Mouse (Mus musculus) heart, embryonic 10.5 days (tissue): ENCODE data around the gene Mum1. TPM values are rescaled to one million over a fixed set of nuclear protein-coding genes. Genes with fewer than 3 reads are reported as not detected.
"Not testable (repeated sequence)": the region's sequence is repeated elsewhere in the genome, so short reads cannot be mapped to it uniquely, and the experiment has no call there.

ENCODE experiments used
- DNase-seq: peaks from one replicate; pipeline ENCODE4 v3.0.0-alpha.2; 2017; ENCODE audit warnings: low spot score
- H3K27ac ChIP-seq: fragments of 300-500 bp; sonication (generic); 2 replicates; pipeline ENCODE4 v1.5.1; 2016; ENCODE audit warnings: mild to moderate bottlenecking
- H3K27me3 ChIP-seq: fragments of 300-500 bp; sonication (generic); 2 replicates; pipeline ENCODE4 v1.6.1; 2016; ENCODE audit warnings: mild to moderate bottlenecking; ENCODE audit not compliant: poor library complexity, insufficient read depth, severe bottlenecking
- H3K36me3 ChIP-seq: fragments of 300-500 bp; sonication (generic); 2 replicates; pipeline ENCODE4 v1.6.1; 2016; ENCODE audit warnings: mild to moderate bottlenecking, moderate library complexity
- H3K4me1 ChIP-seq: fragments of 300-500 bp; sonication (generic); 2 replicates; pipeline ENCODE4 v1.6.1; 2016; ENCODE audit warnings: mild to moderate bottlenecking
- H3K4me3 ChIP-seq: fragments of 300-500 bp; sonication (generic); 2 replicates; pipeline ENCODE4 v1.5.1; 2016; ENCODE audit warnings: mild to moderate bottlenecking, moderate library complexity
- H3K9me3 ChIP-seq: fragments of 300-500 bp; sonication (generic); 2 replicates; pipeline ENCODE4 v1.6.1; 2016; ENCODE audit warnings: mild to moderate bottlenecking, moderate library complexity
- WGBS: fragments of 180-500 bp; shearing (Covaris S2); methylation state at CpG from one replicate; pipeline ENCODE4 v1.1.7; 2016; 5-methylcytosine and 5-hydroxymethylcytosine counted together
- polyA plus RNA-seq: library from polyadenylated mRNA; unstranded; fragments of >200 nt; fragmentation: Nextera tagmentation; extraction: Ambion mirVana; gene quantifications from 2 replicates; pipeline ENCODE4 v1.2.1, GENCODE M21; 2016

Gene Mum1
- polyA plus RNA-seq, 1 experiment from 2014 or later, result 76.5 TPM

DNA sequence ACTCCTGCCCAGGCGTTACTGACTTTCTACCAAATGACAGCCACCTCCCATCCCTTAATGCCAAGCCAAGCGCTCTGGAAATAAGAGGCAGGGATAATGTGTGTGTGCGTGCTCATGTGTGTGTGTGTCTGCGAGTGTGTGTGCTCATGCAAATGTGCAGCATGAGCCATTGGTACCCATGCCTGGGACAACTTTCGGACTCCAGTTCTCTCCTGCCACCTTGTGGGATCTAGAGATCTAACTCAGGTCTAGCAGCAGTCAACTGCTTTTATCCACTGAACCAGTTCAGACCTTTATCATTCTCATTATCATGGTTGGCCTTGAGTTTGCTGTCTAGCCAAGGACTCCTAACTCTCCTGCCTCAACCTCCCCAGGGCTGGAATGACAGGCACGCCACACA, 21.6 kb downstream of the Mum1 start:
- Histone ChIP-seq H3K36me3 (peaks cover 29% of the 10 kb centered on the region), H3K9me3 (no peaks in the 10 kb centered on the region), H3K27ac (no peak overlapping the region), H3K4me1 (peaks cover 34% of the 10 kb centered on the region), H3K27me3 (no peaks in the 10 kb centered on the region), H3K4me3 (no peak overlapping the region)
- DNase-seq, result no peak
- 55% methylated on average over 6 of the region's 6 CpGs for WGBS

DNA sequence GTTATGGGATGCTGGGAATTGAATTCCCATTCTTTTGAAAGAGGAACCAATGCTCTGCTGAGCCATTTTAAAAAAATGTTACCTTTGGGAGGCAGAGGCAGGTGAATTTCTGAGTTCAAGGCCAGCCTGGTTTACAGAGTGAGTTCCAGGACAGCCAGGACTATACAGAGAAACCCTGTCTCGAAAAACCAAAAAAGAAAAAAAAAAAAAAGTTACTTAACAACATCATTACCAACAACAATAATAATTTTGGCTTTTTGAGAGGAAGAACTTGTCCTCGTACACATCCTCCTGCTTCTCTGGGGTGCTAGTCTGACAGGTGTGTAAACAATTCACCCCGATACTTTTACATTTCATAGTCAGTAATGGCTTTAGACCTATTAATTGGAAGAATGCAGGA, 22.2 kb downstream of the Mum1 start:
- not testable (repeated sequence) for H3K27me3 ChIP-seq, H3K9me3 ChIP-seq, H3K27ac ChIP-seq, DNase-seq
- peaks cover 33% of the 10 kb centered on the region for H3K4me1 ChIP-seq
- WGBS, result 56% methylated on average over 3 of the region's 3 CpGs
- H3K4me3 ChIP-seq, result peak overlapping the region; percentile 87
- peaks cover 28% of the 10 kb centered on the region for H3K36me3 ChIP-seq

DNA sequence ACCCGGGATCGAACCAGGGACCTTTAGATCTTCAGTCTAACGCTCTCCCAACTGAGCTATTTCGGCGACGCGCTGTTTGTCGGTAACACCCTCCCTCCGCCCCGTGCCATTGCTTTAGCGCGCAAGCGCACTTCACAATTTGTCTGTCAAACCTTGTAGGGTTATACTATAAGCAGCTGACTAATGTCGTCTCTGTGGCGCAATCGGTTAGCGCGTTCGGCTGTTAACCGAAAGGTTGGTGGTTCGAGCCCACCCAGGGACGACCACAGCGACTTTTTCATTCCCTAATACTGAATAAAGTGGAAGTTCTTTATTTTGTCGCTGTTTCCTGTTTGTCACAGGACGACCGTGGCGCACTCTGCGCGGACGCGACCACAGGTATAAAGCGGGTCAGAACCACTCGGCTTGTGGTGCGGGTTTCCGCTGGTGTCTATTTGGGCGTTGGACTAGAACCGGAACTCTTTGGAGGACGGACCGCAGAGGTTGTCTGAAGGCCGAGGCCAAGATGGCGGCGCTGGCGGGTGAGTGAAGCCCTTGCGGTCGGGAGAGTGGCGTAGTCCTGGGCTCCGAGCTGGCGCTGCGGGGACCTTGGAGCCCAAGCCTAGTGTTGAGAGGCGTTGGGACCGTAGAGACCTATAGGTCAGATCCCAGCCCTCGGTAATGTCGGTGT, 22.9 kb downstream of the Mum1 start, which contains the start of gene Ndufs7:
Gene Ndufs7 (plus strand): TSS at position 151 of the 670 bp plus-strand sequence.
- H3K27ac ChIP-seq, result peak within 1 kb of the TSS; percentile 96
- peak within 1 kb of the TSS; percentile 87 for H3K4me3 ChIP-seq
- peaks cover 33% of the 10 kb centered on the region for H3K4me1 ChIP-seq
- no peaks in the 10 kb centered on the region for H3K9me3 ChIP-seq
- no peaks in the 10 kb centered on the region for H3K27me3 ChIP-seq
- under 1% methylated on average over 53 of the region's 53 CpGs for WGBS
- DNase-seq, result peak; percentile 96
- H3K36me3 ChIP-seq, result peaks cover 28% of the 10 kb centered on the region

DNA sequence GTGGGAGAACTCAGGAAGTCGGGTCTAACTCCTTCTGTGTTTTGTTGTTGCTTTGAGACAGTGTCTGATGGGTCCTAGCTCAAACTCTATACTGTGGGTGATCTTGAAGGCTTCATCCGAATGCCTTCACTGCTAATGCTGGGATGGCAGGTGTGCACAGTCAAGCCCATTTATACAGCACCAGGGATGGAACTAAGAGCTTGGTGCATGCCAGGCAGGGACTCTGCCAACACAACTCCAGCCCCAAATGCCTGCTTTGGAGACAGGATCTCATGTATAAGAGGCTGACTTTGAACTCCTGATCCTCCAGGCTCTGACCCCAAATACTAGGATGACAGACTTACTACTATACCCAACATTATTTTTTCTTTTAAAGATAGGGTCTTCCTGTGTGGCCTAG, 23.8 kb downstream of the Mum1 start:
- Histone ChIP-seq H3K36me3 (peaks cover 31% of the 10 kb centered on the region), H3K4me1 (peaks cover 33% of the 10 kb centered on the region), H3K27me3 (no peaks in the 10 kb centered on the region), H3K27ac (peak overlapping the region; percentile 96), H3K9me3 (no peaks in the 10 kb centered on the region), H3K4me3 (peak overlapping the region; percentile 87)
- 37% methylated on average over 2 of the region's 2 CpGs for WGBS
- no peak for DNase-seq

DNA sequence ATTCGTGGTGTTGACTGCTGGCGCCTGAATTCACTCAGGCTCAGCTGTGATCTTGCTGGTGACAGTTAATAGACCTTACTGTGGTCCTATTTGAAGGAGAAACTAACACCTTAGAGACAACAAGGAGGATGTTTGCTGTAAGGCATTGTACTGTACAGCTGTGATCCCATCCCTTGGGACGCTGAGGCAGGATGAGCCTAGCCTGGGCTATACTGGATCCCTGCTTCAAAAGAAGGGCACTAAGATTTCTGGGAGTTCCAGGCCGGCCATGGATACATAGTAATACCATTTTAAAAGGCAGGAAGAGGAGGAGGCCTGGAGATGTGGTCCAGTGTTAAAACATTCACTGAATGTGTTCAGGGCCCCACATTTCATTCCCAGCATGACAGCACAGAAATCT, 24.3 kb downstream of the Mum1 start:
- no peaks in the 10 kb centered on the region for H3K27me3 ChIP-seq
- peaks cover 28% of the 10 kb centered on the region for H3K4me1 ChIP-seq
- peaks cover 36% of the 10 kb centered on the region for H3K36me3 ChIP-seq
- H3K4me3 ChIP-seq, result peak overlapping the region; percentile 87; the same call in 1 of the 2 replicates
- WGBS, result 86% methylated on average over 4 of the region's 4 CpGs
- H3K27ac ChIP-seq, result 0 out of 2 replicates have a peak overlapping the region, but pooled peaks have one; percentile 0
- DNase-seq, result no peak
- no peaks in the 10 kb centered on the region for H3K9me3 ChIP-seq

DNA sequence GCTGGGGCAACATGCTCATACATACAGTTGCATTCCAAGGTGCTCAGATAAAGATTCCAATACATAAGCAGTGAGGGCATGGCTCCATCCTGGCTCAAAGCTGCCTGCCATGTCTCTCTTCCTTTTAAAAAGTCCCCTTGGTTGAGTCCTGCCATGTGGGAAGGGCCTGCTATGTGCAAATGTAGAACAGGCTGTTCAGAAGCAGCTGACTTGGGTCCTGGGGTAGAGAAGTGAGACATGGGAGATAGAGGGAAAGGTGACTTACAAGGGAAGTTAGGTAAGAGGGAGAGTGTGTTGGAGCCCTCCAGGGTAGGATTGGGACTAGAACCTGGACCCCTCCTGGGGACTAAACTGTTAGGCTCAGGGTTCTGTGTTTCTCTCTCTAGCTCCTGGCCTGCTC, 25.8 kb downstream of the Mum1 start:
- no peaks in the 10 kb centered on the region for H3K9me3 ChIP-seq
- no peaks in the 10 kb centered on the region for H3K27me3 ChIP-seq
- H3K36me3 ChIP-seq, result peaks cover 50% of the 10 kb centered on the region
- H3K4me3 ChIP-seq, result no peak overlapping the region
- peaks cover 29% of the 10 kb centered on the region for H3K4me1 ChIP-seq
- DNase-seq, result no peak
- H3K27ac ChIP-seq, result no peak overlapping the region

DNA sequence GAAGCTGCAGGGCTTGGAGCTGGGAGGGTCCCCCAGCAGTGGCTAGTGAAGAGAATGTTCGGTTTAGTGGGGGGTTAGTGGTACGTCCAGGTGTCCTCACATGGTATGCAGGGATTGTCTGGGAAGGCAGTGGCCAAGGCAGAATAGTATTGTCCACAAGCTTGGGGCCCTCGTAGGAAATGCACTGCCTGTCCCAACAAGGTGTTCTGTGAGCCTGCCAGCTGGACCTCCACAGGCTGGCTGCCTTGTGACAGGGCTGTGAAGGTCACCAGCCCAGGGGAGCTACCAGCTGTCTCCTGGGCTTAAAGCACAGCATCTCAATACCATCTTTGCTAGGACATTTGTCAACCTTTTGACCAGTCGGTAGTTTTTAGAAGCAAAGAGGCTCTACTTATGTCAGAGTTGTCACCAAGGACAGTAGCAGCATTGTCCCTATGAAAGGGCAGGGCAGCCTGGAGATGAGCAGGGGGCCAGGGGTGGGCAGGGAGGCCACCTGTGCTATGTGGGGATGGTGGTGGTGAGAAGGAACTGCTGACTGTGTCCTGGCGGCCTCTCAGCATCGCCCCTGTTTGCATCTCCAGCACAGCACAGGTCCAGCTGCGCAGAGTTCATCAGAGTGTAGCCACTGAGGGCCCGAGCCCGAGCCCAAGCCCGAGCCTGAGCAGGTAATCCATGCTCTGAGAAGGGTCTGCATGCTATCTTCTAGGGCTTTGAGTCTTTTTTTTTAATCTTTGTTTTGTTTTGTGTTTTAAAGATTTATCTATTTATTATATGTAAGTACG, 26.4 kb downstream of the Mum1 start:
- 89% methylated on average over 11 of the region's 11 CpGs for WGBS
- H3K27ac ChIP-seq, result no peak overlapping the region

DNA sequence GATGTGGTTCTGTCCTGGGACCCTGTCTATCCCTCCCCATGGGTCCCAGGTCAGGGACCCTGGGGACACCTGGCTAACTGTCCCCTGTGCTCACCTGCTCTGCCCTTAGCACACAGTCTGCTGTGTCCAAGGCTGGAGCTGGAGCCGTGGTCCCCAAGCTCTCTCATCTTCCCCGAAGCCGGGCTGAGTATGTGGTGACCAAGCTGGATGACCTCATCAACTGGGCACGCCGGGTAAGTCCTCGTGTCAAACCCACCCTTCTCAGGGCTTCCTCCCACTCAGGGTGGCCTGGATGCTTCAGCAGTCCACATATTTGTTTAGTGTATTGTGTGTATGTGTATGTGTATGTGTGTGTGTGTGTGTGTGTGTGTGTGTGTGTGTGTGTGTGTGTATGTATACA, 27.3 kb downstream of the Mum1 start:
- Histone ChIP-seq H3K27me3 (no peaks in the 10 kb centered on the region), H3K27ac (no peak overlapping the region), H3K9me3 (no peaks in the 10 kb centered on the region), H3K4me3 (no peak overlapping the region), H3K36me3 (peaks cover 64% of the 10 kb centered on the region), H3K4me1 (peaks cover 36% of the 10 kb centered on the region)
- no peak for DNase-seq
- 90% methylated on average over 6 of the region's 6 CpGs for WGBS

More for the DNA sequence above, 26.4 kb downstream of the Mum1 start:
- no peak for DNase-seq
- H3K27me3 ChIP-seq, result no peaks in the 10 kb centered on the region
- H3K4me3 ChIP-seq, result no peak overlapping the region
- peaks cover 55% of the 10 kb centered on the region for H3K36me3 ChIP-seq
- H3K9me3 ChIP-seq, result no peaks in the 10 kb centered on the region
- H3K4me1 ChIP-seq, result peaks cover 29% of the 10 kb centered on the region

DNA sequence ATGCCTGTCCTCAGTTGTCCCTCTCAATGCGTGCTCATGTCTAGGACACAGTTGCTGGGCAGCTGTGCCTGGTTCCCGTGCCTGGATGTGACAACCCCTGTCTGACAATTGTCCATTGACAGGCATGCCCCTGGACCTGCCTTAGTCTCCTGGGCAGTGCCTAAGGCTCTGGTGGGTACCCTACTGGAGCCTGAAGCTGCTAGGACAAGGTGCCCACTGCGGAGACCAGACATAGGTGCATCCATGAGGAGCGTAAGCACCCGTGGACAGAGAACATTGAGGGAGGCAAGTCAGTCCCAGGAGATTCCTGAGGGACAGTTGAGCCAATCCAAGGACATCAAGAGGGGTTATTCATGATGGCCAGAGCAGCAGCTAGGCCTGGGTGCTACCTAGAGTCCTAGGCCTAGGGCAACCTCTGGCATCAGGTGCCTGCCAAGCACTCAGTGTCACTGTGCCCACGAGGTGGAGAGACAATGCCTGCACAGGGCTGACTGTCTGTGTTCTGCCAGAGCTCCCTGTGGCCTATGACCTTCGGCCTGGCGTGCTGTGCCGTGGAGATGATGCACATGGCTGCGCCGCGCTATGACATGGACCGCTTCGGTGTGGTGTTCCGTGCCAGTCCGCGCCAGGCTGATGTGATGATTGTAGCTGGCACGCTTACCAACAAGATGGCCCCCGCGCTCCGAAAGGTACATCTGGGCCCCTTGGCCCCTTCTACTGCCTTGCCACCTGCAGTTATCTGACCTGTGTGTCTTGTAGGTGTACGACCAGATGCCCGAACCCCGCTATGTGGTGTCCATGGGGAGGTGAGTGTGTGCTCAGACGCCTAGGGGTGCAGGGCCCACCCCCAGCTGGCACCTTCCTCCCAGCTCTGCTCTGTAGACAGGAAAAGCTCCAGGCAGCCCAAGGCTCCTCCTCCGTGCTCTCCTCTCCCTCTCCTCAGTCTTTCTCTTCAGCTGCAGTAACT, 28.4 kb downstream of the Mum1 start:
- Histone ChIP-seq H3K4me3 (no peak overlapping the region), H3K4me1 (peaks cover 47% of the 10 kb centered on the region), H3K9me3 (no peaks in the 10 kb centered on the region), H3K36me3 (peaks cover 73% of the 10 kb centered on the region), H3K27ac (no peak overlapping the region), H3K27me3 (no peaks in the 10 kb centered on the region)
- no peak for DNase-seq
- 94% methylated on average over 26 of the region's 26 CpGs for WGBS

DNA sequence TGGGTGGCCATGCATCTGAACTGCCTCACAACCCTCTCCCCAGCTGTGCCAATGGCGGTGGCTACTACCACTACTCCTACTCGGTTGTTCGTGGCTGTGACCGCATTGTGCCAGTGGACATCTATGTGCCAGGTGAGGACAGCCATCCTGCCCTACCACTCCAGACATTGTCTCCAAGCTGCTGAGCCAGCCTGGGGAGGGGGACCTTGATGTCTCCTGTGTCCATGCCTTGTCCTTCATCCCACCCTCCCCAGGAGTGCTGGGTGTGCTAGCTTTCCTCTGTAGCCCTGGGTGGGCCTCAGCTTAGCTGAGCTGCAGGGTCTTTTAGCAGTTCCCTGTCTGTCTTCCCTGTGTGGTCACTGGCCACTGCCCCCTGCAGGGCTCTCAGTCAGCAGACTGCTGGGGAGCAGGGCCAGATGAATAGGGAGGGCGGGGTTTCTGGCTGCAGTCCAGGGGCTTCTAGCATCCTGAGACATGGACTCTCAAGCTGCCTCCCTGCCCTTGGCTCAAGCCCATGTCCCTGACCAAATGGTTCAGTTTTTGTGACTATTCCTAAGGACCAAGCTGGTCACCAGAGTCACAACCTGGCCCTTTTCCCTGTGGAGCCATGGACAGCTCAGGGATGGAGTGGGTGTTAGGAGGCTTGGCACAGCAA, 29.8 kb downstream of the Mum1 start:
- no peaks in the 10 kb centered on the region for H3K9me3 ChIP-seq
- H3K4me3 ChIP-seq, result no peak overlapping the region
- no peak overlapping the region for H3K27ac ChIP-seq
- 86% methylated on average over 5 of the region's 5 CpGs for WGBS
- H3K4me1 ChIP-seq, result peaks cover 49% of the 10 kb centered on the region
- DNase-seq, result no peak
- H3K27me3 ChIP-seq, result no peaks in the 10 kb centered on the region
- H3K36me3 ChIP-seq, result peaks cover 73% of the 10 kb centered on the region

DNA sequence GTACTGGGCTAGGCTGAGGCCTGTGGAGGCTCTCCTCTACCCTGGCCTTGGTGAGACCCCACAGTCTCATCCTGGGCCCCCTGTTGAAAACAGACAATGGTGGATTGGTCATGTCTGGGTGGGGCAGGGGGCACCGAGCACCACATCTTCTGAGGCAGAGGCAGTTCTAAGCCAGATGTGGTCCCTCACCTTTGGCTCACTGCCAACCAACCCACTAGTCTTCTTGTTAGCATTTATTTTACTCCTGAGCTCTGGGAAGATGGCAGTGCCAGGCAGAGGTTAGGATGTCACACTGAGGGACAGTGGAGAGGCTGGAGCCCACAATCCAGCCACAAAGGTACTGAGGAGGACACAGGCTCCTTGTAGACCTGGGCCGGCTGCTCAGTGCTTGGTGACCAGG, 31.7 kb downstream of the Mum1 start:
- Histone ChIP-seq H3K9me3 (no peaks in the 10 kb centered on the region), H3K4me1 (peaks cover 56% of the 10 kb centered on the region), H3K36me3 (peaks cover 63% of the 10 kb centered on the region), H3K27ac (no peak overlapping the region), H3K4me3 (no peak overlapping the region), H3K27me3 (no peaks in the 10 kb centered on the region)
- WGBS, result 88% methylated on average over 2 of the region's 2 CpGs
- no peak for DNase-seq

DNA sequence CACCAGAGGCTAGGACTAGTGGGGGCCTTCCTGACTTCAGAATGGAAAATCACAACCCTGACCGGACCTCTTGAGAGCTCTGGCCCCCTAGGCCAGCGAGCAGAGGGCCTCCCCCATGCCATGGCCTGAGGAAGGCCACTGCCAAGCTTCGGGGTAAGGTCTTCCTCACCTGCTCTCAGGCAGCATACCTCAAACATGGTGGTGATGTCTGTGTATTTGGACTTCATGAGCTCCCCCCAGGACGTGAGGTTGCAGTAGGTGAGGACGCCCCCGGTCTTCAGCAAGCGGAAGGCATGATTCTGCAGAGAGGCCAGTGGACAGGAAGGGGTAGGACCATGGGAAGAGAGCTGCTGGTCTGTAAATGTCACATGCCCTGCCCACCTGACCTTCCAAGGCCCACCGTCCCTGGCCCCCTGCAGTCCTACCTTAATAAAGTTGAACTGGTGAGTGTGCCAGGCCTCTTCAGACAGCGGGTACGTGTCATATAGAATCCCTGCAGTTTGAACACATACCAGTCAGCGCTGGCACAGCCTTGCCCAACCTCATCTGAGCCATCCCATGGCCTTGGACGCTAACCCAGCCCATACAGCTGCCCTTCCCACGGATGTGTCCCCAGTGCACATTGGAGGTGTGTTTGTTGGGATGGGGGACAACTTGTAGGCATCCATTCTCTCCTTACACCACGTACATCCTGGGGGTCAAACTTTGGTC, 32.7 kb downstream of the Mum1 start:
- H3K9me3 ChIP-seq, result no peaks in the 10 kb centered on the region
- peaks cover 57% of the 10 kb centered on the region for H3K4me1 ChIP-seq
- peaks cover 54% of the 10 kb centered on the region for H3K36me3 ChIP-seq
- WGBS, result 91% methylated on average over 14 of the region's 14 CpGs
- H3K27ac ChIP-seq, result peak overlapping the region; percentile 92
- H3K27me3 ChIP-seq, result no peaks in the 10 kb centered on the region
- no peak for DNase-seq
- peak overlapping the region; percentile 71 for H3K4me3 ChIP-seq
